Comparison of ENCODE assay signal across 24 mouse cellular contexts in genomic region chr11:71971351-71971750, GRCm38 (mm10).
"Had no signal": no experiment of that assay in that cellular context is flagged by ENCODE, and none has a peak within 500 bp of the region (broad histone marks: within the 10 kb centered on the region; RNA-seq: fewer than 3 reads in every experiment).

No protein-coding gene starts in this region.

- H3K9ac ChIP-seq: kidney, embryonic 15.5 days; limb, embryonic 13.5 days; liver, embryonic 12.5 days; liver, embryonic 15.5 days; lung, embryonic 15.5 days had no signal

- H3K4me1 ChIP-seq: limb, embryonic 13.5 days; liver, embryonic 12.5 days; liver, embryonic 15.5 days; lung, embryonic 15.5 days; megakaryocyte, embryonic 14.5 days had no signal

- H3K27ac ChIP-seq: kidney, embryonic 15.5 days; left cerebral cortex, adult 2 months; limb, embryonic 13.5 days; liver, embryonic 12.5 days; liver, embryonic 15.5 days; lung, embryonic 15.5 days; midbrain, embryonic 10.5 days; stomach, postnatal 0 days had no signal

- ATAC-seq: liver, embryonic 12.5 days had no signal

- H3K4me3 ChIP-seq: kidney, embryonic 15.5 days; left cerebral cortex, adult 2 months; limb, embryonic 13.5 days; liver, embryonic 12.5 days; liver, embryonic 15.5 days; lung, embryonic 15.5 days; megakaryocyte, embryonic 14.5 days; midbrain, embryonic 10.5 days had no signal

- H3K36me3 ChIP-seq: kidney, embryonic 15.5 days; limb, embryonic 13.5 days; liver, embryonic 12.5 days; liver, embryonic 15.5 days; lung, embryonic 15.5 days; midbrain, embryonic 10.5 days had no signal

- DNase-seq: kidney, adult 8-10 months; kidney, postnatal 10 days; kidney, postnatal 36 days; layer of hippocampus, postnatal 36 days; left cerebral cortex, postnatal 4 days; liver; lung, adult 18-20 months; lung, postnatal 10 days; lung, postnatal 36 days; midbrain, embryonic 14.5 days; right cerebral cortex, postnatal 14 days; right cerebral cortex, postnatal 4 days; thymus, adult 2 months; thymus, postnatal 14 days; thymus, postnatal 4 days had no signal

- H3K4me2 ChIP-seq: kidney, embryonic 15.5 days; limb, embryonic 13.5 days; liver, embryonic 12.5 days; liver, embryonic 15.5 days; lung, embryonic 15.5 days had no signal

- H3K27me3 ChIP-seq: limb, embryonic 13.5 days; liver, embryonic 12.5 days; liver, embryonic 15.5 days; lung, embryonic 15.5 days had no signal

- H3K9me3 ChIP-seq: kidney, embryonic 15.5 days; limb, embryonic 13.5 days; liver, embryonic 12.5 days; liver, embryonic 15.5 days; lung, embryonic 15.5 days; megakaryocyte, embryonic 14.5 days; midbrain, embryonic 10.5 days had no signal
